Mouse (Mus musculus) monocyte, adult 59 days (primary cell): ENCODE data around the gene Dbf4. TPM values are rescaled to one million over a fixed set of nuclear protein-coding genes. Genes with fewer than 3 reads are reported as not detected.

Experiments
- total RNA-seq, 2 experiments: library from RNA; stranded (reverse); gene quantifications; one replicate each; pipeline ENCODE4 v1.2.4; 2023

The Dbf4 gene
- 10 to 100 TPM; 25.2 to 26.2 TPM for total RNA-seq

DNA sequence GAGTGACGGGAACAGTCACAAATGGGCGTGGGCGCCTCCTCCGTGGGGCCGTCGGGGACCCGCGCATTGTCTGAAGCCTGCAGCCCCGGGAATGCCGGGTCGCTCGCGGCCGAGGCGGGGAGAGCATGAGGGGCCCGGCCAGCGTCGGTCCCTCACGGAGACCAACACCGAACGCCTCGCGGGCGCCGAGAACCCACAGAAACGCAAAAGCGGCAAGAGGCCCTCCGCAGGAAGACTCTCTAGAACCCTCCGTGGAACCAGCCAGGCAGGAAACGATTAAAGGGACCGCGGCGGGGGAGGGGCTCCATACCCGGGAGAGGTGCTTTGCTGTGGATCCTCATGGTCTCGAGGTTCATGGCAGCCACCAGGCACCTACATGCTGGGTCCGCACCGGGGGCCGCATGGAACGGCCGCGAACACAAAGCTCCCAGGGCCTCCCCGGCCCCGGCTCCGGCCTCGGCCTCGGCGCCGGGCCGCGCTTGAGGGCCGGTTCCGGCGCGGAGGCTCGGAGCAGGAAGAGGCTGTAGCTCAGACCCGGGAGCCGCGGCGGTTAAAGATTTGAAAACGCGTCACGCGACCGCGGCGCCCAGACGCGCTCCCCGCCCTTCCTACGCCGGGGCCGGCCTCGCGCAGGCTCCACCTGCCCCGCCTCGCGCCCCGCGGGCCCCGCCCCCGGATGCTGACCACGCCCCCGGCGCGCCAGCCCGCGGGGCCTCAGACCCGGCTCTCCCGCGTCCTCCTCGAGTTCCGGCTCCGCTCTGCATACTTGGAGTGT, at the start of gene Dbf4, which contains the start of gene Slc25a40:
Gene Dbf4 (minus strand): TSS at position 560 of the 775 bp plus-strand sequence.
Gene Slc25a40 (plus strand): TSS at position 694 of the 775 bp plus-strand sequence.

DNA sequence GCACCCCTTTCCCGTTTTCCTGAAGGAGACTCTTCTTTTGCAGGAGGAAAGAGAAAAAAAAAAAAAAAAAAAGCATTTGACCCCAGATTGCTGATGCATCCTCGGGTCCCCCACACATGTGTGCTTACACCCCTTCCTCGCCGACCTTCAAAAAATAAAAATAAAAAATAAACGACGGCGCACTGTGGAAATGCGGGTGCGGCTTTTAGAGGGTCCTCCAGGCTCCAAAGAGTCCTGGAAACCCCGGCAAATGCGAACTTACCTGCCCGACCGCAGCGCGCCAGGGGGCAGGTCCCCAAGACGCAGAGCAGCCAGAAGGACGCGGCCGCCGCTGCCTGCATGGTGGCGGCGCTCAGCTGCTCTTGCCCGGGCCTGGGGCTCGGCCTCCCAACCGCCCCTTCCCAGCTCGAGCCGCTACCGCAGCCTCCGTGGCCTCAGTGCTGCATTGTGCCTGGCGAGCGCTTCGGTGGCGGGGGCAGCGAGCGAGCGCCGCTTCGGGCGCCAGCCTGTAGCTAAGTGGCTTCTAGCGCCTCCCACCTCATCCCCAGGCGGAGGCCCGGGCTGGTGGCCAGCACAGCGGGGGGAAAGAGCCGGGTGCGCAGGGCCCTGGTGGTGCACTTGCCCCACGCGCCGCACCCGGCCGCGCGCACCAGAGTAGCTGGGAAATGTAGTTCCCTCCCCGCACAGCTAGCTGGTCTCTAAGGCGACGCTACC, 54.7 kb downstream of the Dbf4 start, which contains the start of gene Adam22:
Gene Adam22 (minus strand): TSS at position 547 of the 714 bp plus-strand sequence.

Other genes with a start within 250 kb of the Dbf4 start
- gene Adam22, start 54.6 kb downstream of the Dbf4 start, total RNA-seq: 1 to 10 TPM; 5.6 to 7.4 TPM
- 1 to 10 TPM; 7.4 to 7.9 TPM for gene Slc25a40, start 134 bp upstream of the Dbf4 start, total RNA-seq
- under 1 TPM; 0.36 to 0.66 TPM for gene Rundc3b, start 200.2 kb upstream of the Dbf4 start, total RNA-seq
- 1 to 10 TPM; 1.4 to 3.7 TPM for gene Abcb1a, start 237.4 kb upstream of the Dbf4 start, total RNA-seq